Mouse (Mus musculus): ENCODE results near the gene Ercc2.

DNA sequence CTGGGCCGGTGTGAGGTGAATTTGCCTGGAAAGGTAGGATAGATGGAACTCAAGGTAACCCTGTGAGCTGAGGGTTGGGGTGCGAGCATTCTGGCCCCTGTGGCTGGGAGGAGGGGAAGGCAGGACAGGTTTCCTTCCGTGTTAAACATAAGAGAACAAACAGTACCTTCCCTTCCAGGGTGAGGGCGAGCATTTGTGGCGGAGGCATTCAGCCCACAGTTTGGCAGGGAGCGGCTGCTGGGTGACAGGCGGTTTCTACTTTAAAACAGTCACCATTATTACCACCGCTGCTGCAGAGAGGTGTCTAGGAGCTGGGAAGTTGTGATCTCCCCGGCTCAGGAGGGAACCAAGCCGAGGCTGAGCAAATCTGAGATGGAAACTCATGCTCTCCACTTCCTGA lies 44.7 kb upstream of the Ercc2 start:
- TF ChIP-seq CTCF (IDR thresholded peaks at IDR 0.05; ENCODE audit: low read depth) (no peak), EP300 (IDR thresholded peaks at IDR 0.05; ENCODE audit: low read depth) (no peak)
